Mouse (Mus musculus): ENCODE data around the gene Taf10. TPM values are rescaled to one million over a fixed set of nuclear protein-coding genes. Genes with fewer than 3 reads are reported as not detected.

Taf10 gene
- 266 TPM for polyA plus RNA-seq (2017; shearing (Covaris generic))

DNA sequence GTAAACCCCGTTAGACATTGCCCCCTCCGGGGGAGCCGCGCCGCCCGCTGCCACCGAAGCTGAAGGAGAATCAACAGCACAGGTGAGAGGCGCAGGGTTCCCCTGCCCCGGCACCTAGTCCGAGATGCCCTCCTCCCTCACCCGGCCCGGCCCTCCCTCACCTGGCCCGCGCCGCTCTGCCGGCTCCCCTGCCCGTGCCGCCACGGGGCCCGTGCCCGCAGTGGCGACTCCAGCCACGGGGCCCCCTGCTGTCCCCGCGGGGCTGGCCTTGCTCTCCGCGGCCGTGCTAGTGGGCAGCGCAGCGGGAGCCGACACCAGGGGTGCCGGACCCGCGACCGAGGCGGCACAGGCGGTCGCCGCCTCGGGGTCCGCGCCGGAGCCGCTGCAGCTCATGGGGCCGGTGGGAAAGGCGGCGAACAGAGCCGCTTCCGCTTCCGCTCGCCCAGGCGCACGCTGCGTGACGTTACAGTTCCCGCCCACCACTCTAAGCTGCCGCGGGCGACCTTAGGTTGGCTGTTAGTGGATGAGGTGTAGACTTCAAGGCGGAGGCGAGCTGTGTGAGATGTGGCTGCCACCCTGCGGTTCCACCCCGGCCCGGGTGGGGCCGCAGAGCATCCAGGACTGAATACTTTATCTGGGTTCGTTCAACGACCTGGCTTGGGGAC lies at the start of gene Taf10:
Gene Taf10, minus strand, starts transcription at position 436 of the 665 bp plus-strand sequence.

DNA sequence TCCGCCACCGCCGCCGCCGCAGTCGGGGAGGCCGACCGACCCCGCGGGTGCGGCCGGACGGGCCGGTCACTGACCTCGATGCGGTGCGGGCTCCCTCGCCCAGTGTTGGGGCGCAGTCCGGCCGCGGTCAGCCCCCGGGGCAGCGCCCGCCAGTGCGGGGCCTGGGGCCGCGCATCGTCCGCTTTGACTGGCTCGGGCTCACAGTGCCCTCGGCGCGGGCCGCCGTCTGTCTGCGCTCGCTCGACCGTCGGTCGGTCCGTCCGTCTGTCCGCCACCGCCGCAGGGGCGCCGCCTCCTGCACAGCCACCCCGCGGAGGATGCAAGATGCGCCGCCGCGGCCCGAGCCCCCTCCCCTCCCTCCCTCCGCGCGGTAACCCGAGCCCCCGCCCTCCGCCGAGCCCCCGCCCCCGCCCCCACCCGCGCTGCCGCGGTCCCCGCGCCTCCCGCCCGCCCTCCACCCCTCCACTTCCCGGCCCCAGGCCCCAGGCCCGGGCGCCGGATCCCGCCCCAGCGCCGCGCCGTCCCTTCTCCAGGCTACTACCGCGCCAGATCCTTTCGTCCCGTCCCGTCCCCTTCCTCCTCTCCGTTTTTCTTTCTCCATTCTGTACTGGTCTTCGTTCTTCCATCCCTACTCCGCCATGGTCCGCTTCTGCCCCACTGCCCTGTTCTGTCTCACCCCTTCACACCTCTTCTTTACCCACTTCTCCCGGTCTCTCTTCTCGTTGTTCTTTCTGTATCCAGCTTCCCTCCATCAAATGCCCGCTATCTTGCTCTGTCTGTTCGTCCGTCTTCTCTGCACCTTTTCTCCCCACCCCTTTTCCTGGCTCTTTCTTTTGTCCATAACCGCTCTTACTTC lies 43.4 kb upstream of the Taf10 start, which contains the start of gene Dchs1:
Gene Dchs1, minus strand, starts transcription at position 370 of the 856 bp plus-strand sequence.

DNA sequence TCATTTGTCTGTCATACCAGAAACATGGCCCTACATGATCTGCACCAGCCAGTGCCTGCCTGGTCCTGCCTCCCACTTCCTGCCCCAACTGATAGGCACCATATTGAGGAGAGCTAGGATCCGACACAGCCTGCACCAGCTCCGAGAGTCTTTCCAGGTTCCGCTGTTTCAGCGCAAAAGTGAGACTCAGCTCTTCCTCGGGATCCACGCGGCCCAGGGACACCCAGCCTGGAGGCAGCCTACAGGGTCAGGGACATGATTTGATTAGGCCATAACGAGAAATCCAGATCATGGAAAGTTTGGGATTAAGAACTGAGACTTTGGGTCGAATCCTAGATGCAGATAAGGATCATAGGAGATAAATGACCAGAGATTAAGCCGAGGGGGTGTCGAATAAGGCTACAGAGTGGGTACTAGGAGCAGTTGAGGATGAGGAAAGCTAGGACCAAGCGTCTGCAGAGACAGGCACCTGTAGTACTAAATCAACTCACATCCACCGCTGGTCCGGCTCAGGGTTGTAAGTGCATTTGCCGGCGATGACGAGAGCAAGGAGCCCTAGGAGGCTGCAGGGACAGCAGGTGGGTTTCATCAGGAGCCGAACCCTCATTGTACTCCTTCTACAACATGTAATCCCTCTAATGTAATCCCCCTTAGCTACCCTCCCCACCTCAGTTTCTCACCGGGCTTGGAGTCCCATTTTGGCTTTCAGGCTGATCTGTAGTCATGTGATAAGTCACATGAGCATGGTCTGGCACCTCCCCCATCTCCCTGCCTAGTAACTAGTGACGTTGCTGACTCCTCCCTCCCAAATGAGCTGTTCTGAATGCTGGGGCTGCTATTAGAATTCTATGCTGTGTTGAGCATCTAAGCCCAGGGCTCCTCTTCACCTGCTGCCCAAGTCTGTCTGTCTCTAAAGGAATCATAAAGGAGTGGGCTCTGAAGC lies 7.6 kb upstream of the Taf10 start, which contains the start of gene Tpp1:
Gene Tpp1, minus strand, starts transcription at position 745 of the 943 bp plus-strand sequence.

DNA sequence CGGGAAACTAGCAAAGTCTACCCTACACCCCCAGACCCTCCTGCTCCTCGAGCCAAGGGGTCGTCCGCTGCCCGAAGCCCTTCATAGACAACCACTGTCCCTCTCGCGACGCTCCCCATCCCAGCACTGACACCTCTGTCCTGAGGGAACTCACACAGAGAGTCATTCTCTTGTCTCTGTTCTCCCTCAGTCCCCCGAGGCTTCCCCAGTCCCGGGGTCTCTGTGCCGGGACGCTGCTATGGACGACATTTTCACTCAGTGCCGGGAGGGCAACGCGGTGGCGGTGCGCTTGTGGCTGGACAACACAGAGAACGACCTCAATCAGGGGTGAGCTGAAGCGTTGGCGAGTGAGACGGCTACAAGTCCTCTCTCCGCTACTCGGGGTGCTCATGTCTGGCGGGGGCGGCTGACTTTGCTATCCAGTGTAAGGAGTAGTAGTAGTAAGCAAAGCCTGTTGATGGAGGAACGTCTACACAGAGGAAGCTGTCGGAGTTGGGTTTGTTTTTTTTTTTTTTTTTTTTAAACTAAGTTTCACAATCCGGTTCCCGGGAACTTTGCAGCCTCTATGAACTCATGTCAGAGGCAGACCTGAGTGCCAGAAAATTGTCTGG lies 7.1 kb downstream of the Taf10 start, which contains the start of gene Rrp8:
Gene Rrp8, minus strand, starts transcription at position 475 of the 611 bp plus-strand sequence.

DNA sequence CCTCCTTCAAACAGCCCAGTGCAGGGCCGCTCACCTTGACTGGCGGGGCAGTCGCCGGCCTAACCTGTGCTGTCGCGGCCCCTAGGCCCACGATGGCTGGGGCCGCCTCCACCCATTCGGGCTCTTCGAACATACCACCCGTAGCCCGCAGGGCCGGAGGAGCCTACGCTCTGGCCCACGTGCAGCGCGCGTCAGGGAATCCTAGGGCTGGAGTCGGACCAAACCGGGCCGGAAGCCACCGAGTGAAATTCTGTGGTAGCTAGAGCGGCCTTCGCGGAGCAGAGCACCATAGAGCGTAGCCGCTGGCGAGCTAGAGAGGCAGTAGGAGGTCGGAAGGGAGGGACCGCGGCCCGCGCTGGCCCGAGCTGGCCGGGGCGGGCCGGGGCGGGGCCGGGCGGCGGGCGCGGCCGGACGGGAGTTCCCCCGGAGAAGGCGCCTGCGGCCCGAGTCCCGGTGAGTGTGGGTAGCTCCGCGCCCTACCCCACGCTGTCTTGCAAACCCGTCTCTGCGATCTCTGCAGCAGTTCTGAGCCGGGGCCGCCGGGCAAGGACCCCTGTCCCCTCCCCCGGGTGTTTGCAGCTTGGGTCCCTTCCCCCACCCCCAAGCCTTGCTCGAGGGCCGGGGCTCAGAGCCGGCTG lies 7.8 kb downstream of the Taf10 start, which contains the start of gene Ilk:
Gene Ilk, plus strand, starts transcription at position 329 of the 638 bp plus-strand sequence.

Other genes starting within 250 kb of the Taf10 start
- 16.7 TPM for gene Smpd1, start 190.0 kb downstream of the Taf10 start, polyA plus RNA-seq (2017; shearing (Covaris generic))
- 1.8 TPM for gene Apbb1, start 162.7 kb downstream of the Taf10 start, polyA plus RNA-seq (2017; shearing (Covaris generic))
- gene Hpx, start 144.2 kb downstream of the Taf10 start, polyA plus RNA-seq (2017; shearing (Covaris generic)): not detected
- 11.9 TPM for gene Trim3, start 110.8 kb downstream of the Taf10 start, polyA plus RNA-seq (2017; shearing (Covaris generic))
- gene Timm10b, start 104.3 kb downstream of the Taf10 start, polyA plus RNA-seq (2017; shearing (Covaris generic)): 127 TPM
- gene Arfip2, start 103.9 kb downstream of the Taf10 start, polyA plus RNA-seq (2017; shearing (Covaris generic)): 13.5 TPM
- gene Gm45799, start 103.8 kb downstream of the Taf10 start, polyA plus RNA-seq (2017; shearing (Covaris generic)): 9.3 TPM
- 4.0 TPM for gene Dnhd1, start 93.5 kb downstream of the Taf10 start, polyA plus RNA-seq (2017; shearing (Covaris generic))
- 182 TPM for gene Ilk, start 7.8 kb downstream of the Taf10 start, polyA plus RNA-seq (2017; shearing (Covaris generic))
- gene Rrp8, start 7.0 kb downstream of the Taf10 start, polyA plus RNA-seq (2017; shearing (Covaris generic)): 30.1 TPM
- 88.3 TPM for gene Tpp1, start 7.9 kb upstream of the Taf10 start, polyA plus RNA-seq (2017; shearing (Covaris generic))
- gene Dchs1, start 43.3 kb upstream of the Taf10 start, polyA plus RNA-seq (2017; shearing (Covaris generic)): not detected
- gene Mrpl17, start 66.7 kb upstream of the Taf10 start, polyA plus RNA-seq (2017; shearing (Covaris generic)): 51.9 TPM
- 28.3 TPM for gene Gm4070, start 209.6 kb upstream of the Taf10 start, polyA plus RNA-seq (2017; shearing (Covaris generic))